Mouse (Mus musculus) olfactory bulb, adult 2 months (tissue): ENCODE data around the gene Cenpv.

Experiments
- CTCF ChIP-seq: fragments of 200-500 bp; IDR thresholded peaks from 2 replicates; pipeline ENCODE4 v1.5.1; 2012; ENCODE audit warnings: low read depth, mild to moderate bottlenecking, low read length, moderate library complexity; ENCODE audit not compliant: insufficient read depth
- POLR2A ChIP-seq: fragments of 200-500 bp; IDR thresholded peaks from 2 replicates; pipeline ENCODE4 v1.6.1; 2012; ENCODE audit warnings: mild to moderate bottlenecking, low read depth, low read length, moderate library complexity; ENCODE audit not compliant: insufficient read depth

- TF ChIP-seq CTCF (no peak), POLR2A (no peak)
Observed at GRCm38 (mm10) chr11:62518991-62519390, 20.1 kb downstream of the Cenpv start.
